Mouse (Mus musculus) heart, postnatal 10 days (tissue): Measurements from ENCODE around the gene Fbxo21. TPM values are rescaled to one million over a fixed set of nuclear protein-coding genes. Genes with fewer than 3 reads are reported as not detected.
A peak's percentile ranks its signal among the peaks of the same experiment; 100 is the strongest.

Source experiments
- DNase-seq, 2 experiments: peaks; one replicate each; pipeline ENCODE4 v3.0.0; 2021
- intact Hi-C: fragments of 180-260 bp; cut with DNase I; formaldehyde crosslinking; loops from one replicate; pipeline ENCODE4 v1.15.1; 2025
- total RNA-seq, 2 experiments: library from RNA; stranded (reverse); gene quantifications; 2 replicates each; pipeline ENCODE4 v1.2.3; 2021

Gene Fbxo21
- total RNA-seq, 2 experiments from 2014 or later, result 47.4 to 55.5 TPM

DNA sequence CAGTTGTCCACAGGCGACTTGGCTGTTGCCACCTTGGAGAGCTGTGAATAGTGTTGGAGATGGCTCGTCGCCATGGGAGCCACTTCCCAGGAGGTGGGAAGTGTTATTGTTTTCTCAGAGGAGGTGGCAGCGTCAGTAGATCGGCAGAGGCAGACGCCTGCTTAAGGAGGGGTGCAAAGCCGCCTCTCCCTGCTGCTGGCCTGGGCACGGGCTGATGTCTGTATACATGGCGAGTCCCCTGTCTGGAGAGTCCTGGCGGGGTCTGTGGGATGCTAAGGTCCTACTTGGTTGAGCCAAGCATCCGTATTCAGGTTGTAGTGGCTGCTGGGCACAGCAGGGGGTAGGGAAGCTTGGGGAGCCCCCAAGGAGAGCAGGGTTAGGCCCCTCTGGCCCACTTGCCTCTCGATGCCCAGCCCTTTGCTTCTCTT is 62.7 kb downstream of the Fbxo21 start:
- no peak for DNase-seq
- intact Hi-C loops, result no loop called here

DNA sequence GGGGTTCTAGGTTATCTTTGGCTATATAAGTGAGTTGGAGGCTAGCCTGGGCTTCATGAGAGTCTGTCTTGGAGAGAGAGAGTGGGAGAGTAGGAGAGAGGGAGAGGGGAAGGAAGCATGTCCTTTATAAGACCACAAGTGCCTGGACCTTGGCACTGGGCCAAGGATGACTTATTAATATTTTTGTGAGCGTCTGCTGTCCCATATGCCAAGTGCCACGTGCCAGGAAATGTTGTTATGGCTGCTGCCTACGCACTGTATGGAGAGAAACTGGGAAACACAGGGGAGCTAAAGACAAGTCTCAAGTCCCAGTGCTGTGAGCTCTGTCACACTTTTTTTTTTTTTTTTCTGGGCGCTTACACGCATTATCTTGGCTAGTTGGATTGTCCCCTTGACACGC is 66.1 kb downstream of the Fbxo21 start:
- no peak for DNase-seq
- intact Hi-C loops, result no loop called here

DNA sequence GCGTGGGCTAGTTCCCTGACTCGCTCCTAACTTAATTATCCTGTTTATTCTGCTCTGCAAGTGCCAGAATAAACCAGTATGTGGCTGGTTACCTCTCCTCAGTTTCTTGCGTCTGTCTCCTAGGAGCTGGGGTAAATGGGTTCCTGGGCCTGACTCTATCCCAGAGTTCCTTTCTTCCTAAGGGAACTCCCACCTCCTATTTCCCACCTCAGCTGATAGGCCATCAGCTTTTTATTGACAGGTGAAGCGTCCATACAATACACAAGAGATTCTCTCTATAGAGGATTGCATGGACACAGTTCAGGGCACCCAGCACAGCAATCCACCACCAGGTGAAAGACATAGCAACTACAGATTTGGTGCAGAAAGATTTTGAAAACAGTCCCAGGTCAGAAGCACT is 67.2 kb downstream of the Fbxo21 start:
- intact Hi-C loops, result no loop called here
- no peak for DNase-seq

DNA sequence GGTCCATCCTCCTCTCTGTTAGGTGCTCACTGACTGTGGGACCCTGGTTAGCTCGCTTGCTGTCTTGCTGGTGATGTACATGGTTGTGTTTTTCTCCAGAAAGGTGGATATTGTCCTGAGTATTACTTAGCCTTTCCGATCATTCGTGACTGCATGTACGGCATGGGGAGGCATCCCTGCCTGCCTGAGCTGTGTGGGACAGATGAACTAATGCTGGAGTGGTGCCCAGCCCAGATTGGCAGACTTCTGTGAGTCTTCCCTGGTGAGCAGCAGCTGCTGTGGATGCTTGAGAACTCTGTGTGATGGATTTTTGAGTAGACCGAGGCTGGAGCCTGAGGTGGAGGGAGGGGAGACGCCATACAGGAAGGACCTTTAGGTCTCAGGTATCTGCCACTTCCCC is 68.4 kb downstream of the Fbxo21 start:
- DNase-seq, result no peak
- intact Hi-C loops, result no loop called here

DNA sequence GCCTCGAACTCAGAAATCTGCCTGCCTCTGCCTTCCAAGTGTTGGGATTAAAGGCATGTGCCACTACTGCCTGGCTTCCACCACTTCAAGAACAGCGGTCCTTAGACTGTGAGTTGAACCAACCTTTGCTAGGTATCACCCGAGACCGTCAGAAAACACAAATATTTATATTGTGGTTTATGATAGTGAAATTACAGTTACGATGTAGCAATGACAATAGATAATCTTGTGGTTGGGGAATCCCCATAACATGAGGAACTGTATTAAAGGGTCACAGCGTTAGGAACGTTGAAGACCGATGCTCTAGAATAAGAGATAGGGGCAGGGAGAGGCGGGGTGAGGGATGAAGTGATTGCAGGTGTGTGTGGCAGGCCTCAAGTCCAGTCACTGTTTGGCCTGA is 68.9 kb downstream of the Fbxo21 start:
- intact Hi-C loops, result no loop called here
- DNase-seq, result no peak

DNA sequence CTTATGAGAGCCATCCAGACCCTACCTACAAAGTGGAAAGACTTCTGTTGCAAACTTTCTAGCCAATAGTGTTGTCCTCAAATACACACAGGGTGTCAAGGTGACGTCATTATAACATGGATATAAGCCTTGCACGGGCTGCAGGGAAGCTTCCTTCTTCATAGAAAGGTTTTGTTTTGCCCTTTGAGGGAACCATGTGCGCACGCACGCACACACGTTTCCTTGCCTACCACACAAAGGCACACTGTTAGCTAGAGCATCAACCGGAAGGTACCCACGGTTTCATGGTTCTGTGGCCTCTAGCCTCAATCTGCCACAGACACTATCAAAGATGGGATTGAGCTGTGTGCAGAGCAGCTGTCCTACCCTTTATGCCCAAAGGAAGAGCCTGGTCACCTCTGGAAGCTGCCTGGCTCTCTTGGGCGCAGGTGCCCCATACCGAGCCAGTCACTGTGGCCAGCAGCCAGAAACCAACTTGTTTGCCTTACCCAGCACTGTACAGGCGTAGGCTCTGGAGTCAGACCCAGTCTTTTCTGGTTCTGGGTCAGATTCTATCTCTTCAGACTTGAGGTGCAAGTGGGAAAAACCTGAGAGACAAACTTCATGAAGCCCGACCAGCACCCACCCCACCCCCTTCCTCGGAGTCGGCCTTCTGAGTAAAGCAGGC is 70.7 kb downstream of the Fbxo21 start:
- DNase-seq, result no peak
- intact Hi-C loops, result no loop called here

DNA sequence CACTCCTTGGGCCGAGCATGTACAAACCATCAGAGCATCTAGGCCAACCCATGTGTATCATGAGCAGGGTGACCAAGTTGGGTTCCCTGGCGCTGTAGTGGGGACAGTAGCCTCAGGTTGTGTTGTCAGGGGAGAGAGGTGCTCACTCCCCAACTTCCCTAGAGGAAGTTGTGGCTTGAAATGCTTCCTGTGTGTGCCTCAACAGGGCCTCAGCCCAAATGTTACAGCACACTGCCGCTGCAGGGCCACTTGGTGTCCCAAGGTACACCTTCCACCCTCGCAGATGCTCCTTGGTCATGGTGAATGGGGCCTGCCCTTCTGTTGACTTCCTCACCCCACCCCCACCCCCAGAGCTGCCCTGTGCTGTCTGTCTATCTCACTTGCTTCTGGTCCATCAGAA is 71.9 kb downstream of the Fbxo21 start:
- intact Hi-C loops, result no loop called here
- no peak for DNase-seq

DNA sequence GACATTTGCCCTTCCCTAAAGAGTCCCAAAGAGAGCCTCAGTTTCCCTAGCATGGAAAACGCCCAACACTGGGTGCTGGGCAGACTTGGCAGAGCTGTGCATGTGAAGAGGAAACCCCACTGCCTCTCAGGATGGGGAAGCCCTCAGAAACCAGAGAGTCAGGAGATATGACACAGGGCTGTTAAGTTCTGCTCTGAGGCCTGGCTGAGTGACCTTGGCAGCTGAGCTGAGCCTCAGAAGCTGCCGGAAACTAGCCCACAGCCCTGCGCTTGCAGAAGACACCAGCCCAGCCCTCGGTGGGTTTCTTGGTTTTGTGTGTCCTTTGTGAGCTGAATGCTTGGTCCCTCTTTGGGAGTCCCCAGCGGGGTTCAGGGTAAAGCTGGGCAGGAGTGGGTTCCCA is 72.4 kb downstream of the Fbxo21 start:
- DNase-seq, result no peak

DNA sequence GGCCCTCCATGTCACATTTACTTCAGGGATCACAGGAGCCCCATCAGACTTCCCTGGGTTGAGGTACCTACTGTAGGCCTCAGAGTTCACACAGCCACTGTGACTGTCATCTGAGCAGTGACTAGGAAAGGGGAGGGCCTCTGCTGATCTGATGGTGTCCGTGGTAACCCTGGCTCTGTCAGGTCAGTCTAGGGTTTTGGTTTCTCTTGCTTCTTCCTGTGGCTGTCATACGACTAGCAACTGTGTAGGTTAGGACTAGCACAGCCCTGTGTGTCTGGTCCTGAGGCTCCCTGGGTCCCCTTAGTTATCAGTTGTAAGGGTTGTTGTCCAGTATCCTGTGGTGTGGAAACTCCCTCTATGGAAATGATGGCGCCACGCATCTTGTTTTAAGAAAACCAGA is 74.2 kb downstream of the Fbxo21 start:
- DNase-seq, result no peak
- intact Hi-C loops, result no loop called here

More for the DNA sequence above, 72.4 kb downstream of the Fbxo21 start:
- intact Hi-C loops, result no loop called here

DNA sequence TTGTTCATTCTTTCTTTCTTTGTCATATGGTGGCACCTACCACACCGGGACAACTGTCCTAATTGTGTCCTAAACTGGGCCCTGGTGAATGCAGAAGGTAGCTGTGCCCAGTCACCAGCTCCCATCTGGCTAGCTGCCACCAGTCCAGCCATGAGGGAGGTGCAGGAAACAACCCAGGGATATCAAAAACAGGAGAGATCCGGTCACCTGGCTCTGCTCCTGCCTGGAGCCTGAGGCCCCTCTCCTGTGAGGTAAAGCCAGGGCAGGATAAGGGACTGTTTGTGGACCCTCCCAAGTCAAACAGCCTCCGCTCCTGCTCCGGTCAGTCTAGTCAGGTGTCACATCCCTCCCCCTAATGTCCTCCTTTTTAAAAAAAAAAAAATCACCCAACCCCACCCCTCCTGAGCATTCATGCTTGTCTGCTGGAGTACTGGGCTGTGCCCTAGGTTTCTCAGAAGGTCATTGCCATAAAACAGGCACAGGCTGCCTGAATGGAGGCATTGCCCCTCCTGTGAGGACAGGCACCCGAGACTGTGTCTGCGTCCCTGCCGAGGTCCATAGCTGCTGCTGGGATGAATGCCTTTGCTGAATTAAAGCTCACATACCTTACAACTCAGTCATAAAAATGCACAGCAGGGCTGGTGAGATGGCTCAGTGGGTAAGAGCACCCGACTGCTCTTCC is 75.6 kb downstream of the Fbxo21 start:
- DNase-seq, result peak; percentile 62 to 69
- intact Hi-C loops, result no loop called here

DNA sequence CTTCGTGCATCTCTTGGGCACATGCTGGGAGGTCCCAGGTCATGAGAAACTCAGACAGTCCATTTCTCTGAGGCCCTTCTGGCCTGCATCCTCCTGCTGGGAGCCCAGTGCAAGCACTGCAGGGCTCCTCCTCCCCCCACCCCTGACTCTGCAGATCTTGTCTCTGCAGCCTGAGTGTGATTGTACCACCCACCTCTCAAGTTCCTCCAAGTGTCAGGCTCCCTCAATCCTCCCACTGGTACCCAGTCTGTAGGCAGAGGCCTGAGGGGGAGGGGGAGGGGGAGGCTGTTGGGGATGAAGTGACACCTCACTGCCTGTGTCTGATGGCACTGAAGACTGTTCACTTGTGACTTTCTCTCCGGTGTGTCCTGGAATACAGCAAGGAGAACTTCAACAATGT is 76.7 kb downstream of the Fbxo21 start:
- no peak for DNase-seq
- intact Hi-C loops, result no loop called here

DNA sequence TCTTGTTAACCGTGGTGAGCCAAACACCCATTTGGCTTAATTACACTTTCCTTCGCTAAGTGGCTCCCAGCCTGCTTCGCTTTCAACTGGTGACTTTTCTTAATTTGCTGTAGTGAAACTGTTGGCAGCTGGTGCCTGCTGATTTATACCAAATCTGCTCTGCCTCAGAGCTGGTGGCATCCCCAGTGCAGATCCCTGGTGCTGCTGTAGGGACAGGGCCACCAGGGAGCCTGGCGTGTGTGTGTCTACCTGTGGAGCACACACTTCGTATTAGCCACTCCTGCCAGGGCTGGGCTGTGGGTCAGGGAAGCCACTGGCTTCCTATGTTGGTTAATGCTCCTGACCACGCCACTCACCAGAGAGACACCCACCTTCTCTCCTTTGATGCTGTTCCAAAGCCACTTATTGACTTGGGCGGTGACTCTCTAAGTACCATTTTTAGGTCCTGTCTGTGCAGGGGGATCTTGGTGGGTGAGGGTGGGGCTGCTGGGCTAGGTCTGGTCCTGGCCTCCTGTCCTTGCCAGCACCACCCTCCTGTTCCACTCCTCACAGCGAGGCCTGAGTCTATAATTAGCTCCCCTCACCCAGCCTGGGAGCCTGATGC is 81.1 kb downstream of the Fbxo21 start:
- peak; percentile 70 to 81 for DNase-seq
- intact Hi-C loops, result no loop called here

DNA sequence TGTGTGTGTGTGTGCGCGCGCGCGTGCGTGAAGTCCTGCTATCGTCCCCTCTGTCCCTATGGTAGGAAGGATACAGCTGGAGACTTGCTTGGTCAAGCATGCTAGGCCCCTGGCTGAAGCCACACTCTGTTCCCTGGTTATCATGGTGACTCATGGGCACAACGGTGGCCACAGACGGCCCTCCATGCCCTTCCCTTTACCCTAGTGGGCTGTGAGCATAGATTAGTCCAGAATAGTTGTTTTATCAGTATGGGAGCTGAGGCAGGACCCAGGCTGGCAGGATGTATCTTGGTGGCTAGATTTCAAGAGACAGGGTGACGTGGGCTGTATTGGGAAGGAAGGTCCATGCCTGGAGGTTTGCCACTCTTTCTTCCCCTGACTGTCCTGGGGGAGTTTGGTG is 82.3 kb downstream of the Fbxo21 start:
- peak; percentile 57 to 78 for DNase-seq
- intact Hi-C loops, result no loop called here

DNA sequence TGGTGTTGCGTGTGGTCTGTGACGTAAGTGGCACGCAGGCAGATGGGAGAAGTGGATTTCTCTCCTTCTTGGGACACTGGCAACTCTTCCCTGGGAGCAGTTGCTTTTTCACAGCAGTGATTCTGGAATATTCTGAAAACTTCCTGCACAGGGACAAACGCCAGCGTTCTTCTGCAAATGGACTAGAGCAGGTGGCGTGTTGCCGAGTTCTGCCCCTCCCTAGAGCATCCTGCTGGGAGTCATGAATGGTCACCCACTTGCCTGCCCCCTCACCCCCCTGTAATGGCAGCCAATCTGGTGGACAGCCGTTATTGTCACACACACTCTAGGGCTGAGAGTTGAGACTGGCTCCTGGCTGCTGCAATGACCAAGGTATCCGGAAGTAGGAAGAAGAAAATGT is 83.1 kb downstream of the Fbxo21 start:
- no peak for DNase-seq
- intact Hi-C loops, result no loop called here

Other genes starting within 250 kb of the Fbxo21 start
- gene Nos1, start 195.7 kb upstream of the Fbxo21 start, total RNA-seq, result under 1 TPM; 0.15 to 0.17 TPM
- gene Tesc, start 51.0 kb downstream of the Fbxo21 start, total RNA-seq, result 100 to 1,000 TPM; 111 to 112 TPM
- 10 to 100 TPM; 50.1 to 58.1 TPM for gene Fbxw8, start 178.7 kb downstream of the Fbxo21 start, total RNA-seq
- gene Hrk, start 187.9 kb downstream of the Fbxo21 start, total RNA-seq, result under 1 TPM; 0.30 to 0.38 TPM